Mouse (Mus musculus) layer of hippocampus, postnatal 10 days (tissue): ENCODE measurements around the gene Mapk12. TPM values are rescaled to one million over a fixed set of nuclear protein-coding genes. Genes with fewer than 3 reads are reported as not detected.

Experiments used
- DNase-seq, 2 experiments: peaks; one replicate each; pipeline ENCODE4 v3.0.0; 2021; ENCODE audit warnings: low spot score in 2 of 2
- microRNA-seq, 2 experiments: library from miRNA; unstranded; fragments of <30 nt; microRNA quantifications; one replicate each; pipeline ENCODE4 v1.2.0; 2021
- total RNA-seq, 2 experiments: library from RNA; stranded (reverse); gene quantifications; 2 replicates each; pipeline ENCODE4 v1.2.3; 2021

The Mapk12 gene
- total RNA-seq, 2 experiments from 2014 or later = 4.0 to 5.5 TPM

DNA sequence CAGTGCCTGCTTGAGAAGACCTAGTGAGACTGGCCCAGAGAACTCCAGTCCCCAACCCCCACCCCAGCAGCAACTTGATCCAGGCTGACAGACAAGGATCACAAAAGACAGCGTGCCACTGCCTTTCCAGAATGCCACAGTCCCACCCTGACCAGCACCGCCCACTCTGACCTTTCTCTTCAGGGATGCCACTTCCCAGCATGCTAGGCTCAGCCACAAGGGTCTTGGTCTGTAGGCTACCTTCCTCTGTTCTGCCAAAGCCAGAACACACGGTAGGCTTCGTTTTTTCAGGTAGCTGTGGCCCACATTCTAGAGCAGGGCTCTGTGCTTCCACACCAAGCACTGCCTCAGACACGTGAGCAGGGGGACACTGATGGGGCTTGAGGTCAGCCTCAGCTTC, 37.9 kb downstream of the Mapk12 start:
- no peak for DNase-seq

DNA sequence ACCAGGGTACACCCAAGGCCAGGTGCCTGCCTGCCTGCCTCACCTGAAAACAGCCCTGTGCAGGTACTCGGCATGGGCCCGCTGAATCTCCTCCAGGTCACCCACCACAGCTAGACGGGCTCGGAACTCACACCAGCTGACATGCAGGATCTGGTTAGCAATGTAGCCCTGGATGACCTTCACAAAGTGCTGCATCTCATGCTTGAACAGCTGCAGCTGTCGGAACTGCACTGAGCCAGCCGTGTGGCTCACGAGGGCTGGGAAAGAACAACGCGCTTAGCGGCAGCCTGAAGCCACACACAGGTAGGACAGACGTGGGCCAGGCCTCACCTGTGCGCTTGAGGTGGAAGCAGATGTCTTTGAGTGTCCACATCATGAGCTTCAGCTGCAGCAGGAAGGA, 39.7 kb downstream of the Mapk12 start:
- DNase-seq = no peak

DNA sequence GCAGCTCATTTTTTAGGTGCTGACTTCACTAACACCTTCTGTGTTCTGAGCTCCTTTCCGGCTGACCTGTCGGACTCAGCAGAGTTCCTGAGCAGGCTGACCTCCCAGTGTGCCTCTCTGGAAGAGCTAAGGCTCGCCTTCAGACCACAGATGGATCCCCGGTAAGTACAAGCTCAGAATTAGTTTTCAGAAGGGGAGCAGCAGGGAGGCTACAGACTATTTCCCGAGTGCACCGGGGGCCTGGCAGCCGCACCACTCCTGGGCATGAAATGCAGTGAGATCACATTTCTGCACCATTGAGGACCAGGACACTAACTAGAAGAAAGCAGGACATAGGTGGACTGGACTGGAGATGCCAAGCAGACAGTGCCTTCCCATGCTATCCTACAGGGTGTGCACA, 41.9 kb downstream of the Mapk12 start:
- DNase-seq = no peak

DNA sequence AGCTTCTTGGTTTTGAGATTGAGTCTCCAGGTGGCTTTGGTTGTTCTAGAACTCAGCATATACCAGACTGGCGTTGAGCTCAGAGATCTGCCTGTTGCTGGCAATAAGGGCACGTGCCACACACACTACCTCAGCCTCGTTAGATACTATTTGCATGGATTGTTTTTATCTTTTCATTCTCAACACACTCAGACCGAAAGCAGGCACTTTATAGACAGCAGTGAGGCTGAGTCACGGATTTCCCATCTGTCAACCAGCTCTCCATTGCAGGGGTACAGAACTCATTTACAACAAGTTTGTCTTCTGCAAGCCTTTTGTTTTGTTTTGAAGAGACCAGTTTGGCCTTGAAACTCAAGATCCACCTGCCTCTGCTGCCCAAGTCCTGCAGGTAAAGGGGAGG, 43.1 kb downstream of the Mapk12 start:
- no peak for DNase-seq

DNA sequence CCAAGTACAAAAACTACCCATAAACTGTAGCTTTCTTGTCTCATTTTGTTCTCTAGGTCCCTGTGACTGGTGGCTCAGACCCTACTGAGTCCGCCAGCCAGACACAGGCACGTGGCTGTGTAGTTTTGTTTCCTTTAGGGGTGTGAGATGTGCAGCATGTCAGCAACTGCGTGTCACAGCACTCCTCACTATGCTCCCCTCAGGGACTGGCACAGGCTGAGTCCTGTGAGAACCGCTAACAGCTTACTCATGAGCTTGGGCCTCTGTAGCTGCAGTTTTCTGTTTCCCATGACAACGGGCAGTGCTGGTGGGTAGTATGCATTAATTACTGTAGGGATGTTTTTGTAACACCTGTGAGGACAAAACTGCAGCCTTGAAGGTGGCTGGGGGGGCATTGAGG, 48.3 kb downstream of the Mapk12 start:
- no peak for DNase-seq

DNA sequence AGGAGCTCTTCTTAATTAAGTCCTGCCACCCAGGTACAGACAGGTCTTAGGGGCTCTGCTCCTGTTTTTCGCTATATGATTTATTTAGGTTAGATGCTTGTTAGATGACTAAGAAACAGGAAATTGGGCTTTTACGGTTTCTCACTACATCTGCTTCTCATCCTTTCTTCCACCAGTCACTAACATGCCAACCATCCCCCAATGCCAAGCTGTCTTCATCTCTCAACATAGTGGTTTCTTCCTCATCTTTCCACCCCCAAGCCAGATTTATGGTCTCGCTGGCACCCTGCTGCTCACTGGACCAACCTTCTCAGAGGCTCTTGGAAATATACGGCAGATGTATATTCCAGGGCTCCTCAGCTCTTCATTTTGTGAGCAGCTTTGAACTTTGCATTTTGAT, 49.8 kb downstream of the Mapk12 start:
- DNase-seq = no peak

DNA sequence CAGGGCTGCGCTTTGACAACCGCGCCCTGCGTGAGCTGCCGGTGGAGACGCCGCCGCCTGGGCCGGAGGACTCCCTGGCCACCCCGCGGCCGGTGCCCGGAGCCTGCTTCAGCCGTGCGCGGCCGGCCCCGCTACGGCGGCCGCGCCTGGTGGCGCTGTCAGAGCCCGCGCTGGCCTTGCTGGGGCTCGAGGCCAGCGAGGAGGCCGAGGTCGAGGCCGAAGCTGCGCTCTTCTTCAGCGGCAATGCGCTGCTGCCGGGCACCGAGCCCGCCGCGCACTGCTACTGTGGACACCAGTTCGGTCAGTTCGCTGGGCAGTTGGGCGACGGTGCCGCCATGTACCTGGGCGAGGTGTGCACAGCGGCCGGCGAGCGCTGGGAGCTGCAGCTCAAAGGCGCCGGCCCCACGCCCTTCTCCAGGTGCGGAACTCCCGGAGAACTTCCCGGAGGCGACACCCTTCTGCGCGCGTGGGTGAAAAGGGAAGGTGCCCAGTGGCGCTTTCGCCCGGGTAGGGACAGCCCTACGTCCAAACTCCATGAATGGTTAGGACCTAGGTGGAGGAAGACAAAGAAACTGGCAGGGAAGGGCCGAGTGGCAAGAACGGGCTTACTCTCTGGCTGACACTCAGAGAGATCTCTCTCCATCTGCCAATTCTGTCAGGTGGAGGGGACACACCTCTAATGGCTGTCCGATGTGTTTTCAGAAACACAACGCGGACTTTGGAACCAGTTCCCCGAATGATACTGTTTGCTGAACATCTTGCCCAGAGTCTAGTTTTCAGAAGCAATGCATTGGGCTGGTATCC, 51.1 kb downstream of the Mapk12 start:
- no peak for DNase-seq

DNA sequence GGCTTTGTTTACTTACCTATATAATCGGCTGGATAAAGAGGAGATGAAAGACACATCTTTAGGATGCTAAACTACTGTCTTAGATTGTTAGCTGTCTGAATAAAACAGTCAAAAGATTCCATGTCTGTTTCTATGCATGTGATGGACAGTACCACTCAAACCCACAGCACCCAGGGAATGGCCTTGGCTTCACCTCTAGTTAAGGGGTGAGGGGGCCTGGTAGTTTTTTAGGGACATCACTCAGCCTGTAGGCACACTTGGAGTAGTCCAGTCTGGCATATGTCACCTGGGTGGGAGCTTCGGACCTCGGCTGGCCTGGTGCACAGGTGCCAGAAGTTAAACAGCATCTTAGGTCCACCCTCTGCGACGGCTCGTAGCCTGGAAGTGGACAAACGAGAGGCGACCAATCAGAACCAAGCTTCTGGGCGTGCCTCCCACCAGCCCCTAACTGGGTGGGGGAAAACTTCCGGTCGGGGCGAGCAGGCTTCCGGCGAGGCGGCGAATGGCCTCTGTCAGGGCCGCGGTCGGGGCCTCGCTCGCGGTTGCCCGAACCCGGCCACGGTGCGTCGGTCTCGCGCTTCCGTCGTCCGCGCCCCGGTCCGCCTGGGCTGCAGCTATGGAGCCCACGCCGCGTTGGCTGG, 51.8 kb downstream of the Mapk12 start, which contains the start of gene Selenoo:
Selenoo (plus strand) TSS at position 478 of the 641 bp plus-strand sequence.
- DNase-seq = peak; percentile 85 to 90

DNA sequence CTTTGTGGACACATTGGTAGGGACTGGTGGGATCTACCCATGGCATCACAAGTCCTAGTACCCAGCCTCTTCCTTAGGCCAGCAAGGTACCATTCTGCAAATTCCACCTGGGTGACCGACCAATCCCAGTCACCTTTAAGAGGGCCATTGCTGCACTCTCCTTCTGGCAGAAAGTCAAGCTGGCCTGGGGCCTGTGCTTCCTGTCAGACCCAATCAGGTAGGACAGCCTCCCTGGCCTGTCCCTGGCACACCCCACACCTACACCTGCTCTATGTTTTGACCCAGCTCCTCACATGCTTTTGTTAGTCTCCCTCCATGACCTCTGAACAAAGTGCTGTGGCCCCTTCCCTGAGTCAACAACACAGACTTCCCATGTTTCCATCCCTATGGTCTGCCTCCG, 55.7 kb downstream of the Mapk12 start:
- DNase-seq = no peak

DNA sequence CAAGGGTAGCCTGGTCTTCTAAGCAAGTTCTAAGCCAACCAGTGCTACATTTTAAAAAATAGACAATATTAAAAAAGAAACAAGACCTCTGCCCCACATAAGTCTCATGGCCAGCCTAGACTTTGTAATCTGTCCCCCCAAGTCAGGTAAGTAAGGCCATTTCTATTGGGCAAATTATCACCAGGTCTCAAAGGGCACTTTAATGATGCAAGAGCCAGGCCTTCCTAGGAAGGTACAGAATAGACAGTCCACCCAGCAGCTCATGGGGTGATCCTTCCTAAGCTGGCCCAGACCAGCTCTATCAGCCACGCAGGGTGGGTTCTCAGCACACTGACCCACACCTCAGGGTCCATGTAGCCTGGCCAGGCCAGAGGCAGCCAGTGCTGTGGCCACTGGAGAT, 56.6 kb downstream of the Mapk12 start:
- no peak for DNase-seq

Small RNAs within 50 kb of the gene (microRNA-seq; reads per million reads assigned to microRNA genes)
- 2.2 to 4.9 reads per million in 2 experiments for gene Mir6958
- 0.89 to 1.8 reads per million in 2 experiments for gene Mir7118

Other genes with a start within 250 kb of the Mapk12 start
- 1 to 10 TPM; 3.1 to 3.5 TPM for gene Ttll8, start 186.3 kb downstream of the Mapk12 start, total RNA-seq
- 100 to 1,000 TPM; 138 to 141 TPM for gene Mlc1, start 161.7 kb downstream of the Mapk12 start, total RNA-seq
- not detected for gene Mov10l1, start 157.8 kb downstream of the Mapk12 start, total RNA-seq
- gene Panx2, start 81.0 kb downstream of the Mapk12 start, total RNA-seq = 100 to 1,000 TPM; 119 to 121 TPM
- 10 to 100 TPM; 22.7 to 26.2 TPM for gene Trabd, start 65.6 kb downstream of the Mapk12 start, total RNA-seq
- gene Selenoo, start 51.6 kb downstream of the Mapk12 start, total RNA-seq = 10 to 100 TPM; 21.4 to 21.5 TPM
- gene Tubgcp6, start 17.6 kb downstream of the Mapk12 start, total RNA-seq = 10 to 100 TPM; 26.5 to 30.0 TPM
- gene Hdac10, start 12.0 kb downstream of the Mapk12 start, total RNA-seq = 10 to 100 TPM; 17.2 to 19.4 TPM
- gene Mapk11, start 8.9 kb upstream of the Mapk12 start, total RNA-seq = 10 to 100 TPM; 18.4 to 25.3 TPM
- 10 to 100 TPM; 65.4 to 78.2 TPM for gene Plxnb2, start 40.1 kb upstream of the Mapk12 start, total RNA-seq
- gene Dennd6b, start 55.8 kb upstream of the Mapk12 start, total RNA-seq = 10 to 100 TPM; 33.1 to 37.5 TPM
- 100 to 1,000 TPM; 159 to 174 TPM for gene Ppp6r2, start 70.8 kb upstream of the Mapk12 start, total RNA-seq
- 100 to 1,000 TPM; 215 to 259 TPM for gene Sbf1, start 174.6 kb upstream of the Mapk12 start, total RNA-seq
- gene Adm2, start 182.0 kb upstream of the Mapk12 start, total RNA-seq = not detected
- gene Miox, start 193.7 kb upstream of the Mapk12 start, total RNA-seq = not detected
- gene Lmf2, start 215.0 kb upstream of the Mapk12 start, total RNA-seq = 10 to 100 TPM; 24.1 to 29.3 TPM
- 10 to 100 TPM; 73.2 to 82.3 TPM for gene Ncaph2, start 215.0 kb upstream of the Mapk12 start, total RNA-seq
- gene Sco2, start 233.1 kb upstream of the Mapk12 start, total RNA-seq = 10 to 100 TPM; 27.9 to 29.1 TPM
- gene Tymp, start 236.3 kb upstream of the Mapk12 start, total RNA-seq = 1 to 10 TPM; 1.1 to 1.4 TPM
- gene Odf3b, start 238.6 kb upstream of the Mapk12 start, total RNA-seq = 1 to 10 TPM; 3.7 to 4.2 TPM
- gene Klhdc7b, start 244.2 kb upstream of the Mapk12 start, total RNA-seq = under 1 TPM; 0.13 to 0.18 TPM